Mouse (Mus musculus) CD4-positive, CD25-positive, alpha-beta regulatory T cell, adult 2 months (primary cell): Measurements from ENCODE around the gene Trim52.
"Not testable (repeated sequence)": the region's sequence is repeated elsewhere in the genome, so short reads cannot be mapped to it uniquely, and the experiment has no call there.

Experiments
- DNase-seq: peaks from one replicate; pipeline ENCODE4 v3.0.0-alpha.2; 2012; ENCODE audit warnings: low read depth, low spot score

Gene Trim52

DNA sequence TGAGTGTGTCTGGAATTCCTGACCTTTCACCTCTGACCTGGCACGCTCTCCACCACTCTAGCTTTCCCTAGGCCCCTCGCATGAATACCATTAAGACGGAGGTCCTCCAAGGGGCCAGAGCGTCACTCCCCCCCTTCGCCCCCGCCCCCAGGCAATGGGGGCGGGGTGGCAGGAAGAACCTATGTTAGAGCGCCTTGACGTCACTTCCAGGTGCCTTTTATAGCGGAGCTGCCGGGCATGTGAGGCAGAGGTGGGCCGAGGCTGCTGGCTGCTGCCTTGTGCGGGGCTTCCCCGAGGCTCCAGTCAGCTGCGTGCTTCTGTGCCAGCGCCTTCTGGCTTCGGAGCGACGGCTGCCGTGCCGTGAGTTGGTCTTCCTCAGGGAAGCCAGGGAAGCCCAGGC, at the start of gene Trim52:
Gene Trim52, plus strand, starts transcription at position 219 of the 400 bp plus-strand sequence.
- no peak for DNase-seq

DNA sequence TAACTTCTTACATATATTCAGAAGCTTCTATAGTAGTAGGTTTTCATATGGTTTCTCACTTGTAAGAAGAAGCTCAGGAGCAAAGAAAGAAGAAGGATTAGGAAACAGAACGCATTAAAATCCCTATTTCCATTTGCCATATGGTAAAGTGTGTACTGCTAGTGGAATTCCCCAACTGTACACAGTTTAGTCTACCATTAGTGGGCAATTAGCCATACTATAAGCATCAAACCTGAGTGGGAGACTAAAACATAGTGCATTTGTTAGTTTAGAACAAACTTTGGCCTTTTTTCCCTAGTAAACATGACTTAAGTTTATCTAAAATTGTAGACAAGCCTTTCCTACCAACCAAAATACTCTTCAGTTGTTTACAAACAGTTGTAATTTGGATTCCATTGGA, 33.4 kb upstream of the Trim52 start:
- no peak for DNase-seq

DNA sequence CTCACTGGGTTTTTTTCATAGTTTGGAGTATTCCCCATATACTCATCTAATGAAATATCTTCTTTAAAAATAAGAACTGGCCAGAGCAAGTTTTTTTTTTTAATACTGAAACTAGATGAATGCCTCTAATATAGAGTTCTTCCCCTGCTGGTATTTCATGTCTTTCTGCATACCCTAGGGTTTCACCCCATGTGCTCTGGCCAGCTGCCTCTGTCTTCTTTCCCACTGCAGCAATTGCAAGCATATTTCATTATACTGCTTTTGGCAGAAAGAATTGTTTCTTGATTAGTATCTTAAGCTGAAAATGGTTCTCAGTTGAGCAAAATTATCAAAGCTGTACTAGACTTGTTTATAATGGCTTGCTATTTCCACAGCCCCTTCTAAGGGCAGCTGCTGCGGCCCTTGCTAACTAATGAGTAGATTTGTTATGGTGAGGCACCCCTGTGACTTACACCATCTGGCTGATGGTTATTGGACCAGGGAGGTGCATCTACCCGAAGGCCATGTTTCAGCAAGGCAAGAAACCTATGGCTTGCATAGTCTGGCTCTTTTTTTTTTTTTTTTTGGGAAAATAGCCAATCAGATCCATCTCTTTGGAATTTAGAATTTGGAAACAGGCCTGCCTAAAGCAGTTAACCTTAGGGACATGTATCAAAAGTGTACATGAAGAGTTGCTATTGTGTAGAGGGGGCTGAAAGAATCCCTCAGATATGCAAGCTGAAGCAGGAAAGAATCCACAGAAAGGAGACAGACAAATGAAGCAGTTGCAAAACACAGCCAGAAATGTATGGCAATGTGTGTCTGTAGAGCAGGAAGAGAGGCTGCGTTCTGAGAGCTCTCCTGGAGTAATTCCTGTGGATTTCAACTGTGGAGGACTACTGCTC, 30.6 kb upstream of the Trim52 start:
- no peak for DNase-seq

GRCm38 (mm10) chr14:106088480-106089037, 17.4 kb upstream of the Trim52 start:
- no peak for DNase-seq

- DNase-seq: no peak
Observed at GRCm38 (mm10) chr14:106096816-106097215, 9.2 kb upstream of the Trim52 start.

DNA sequence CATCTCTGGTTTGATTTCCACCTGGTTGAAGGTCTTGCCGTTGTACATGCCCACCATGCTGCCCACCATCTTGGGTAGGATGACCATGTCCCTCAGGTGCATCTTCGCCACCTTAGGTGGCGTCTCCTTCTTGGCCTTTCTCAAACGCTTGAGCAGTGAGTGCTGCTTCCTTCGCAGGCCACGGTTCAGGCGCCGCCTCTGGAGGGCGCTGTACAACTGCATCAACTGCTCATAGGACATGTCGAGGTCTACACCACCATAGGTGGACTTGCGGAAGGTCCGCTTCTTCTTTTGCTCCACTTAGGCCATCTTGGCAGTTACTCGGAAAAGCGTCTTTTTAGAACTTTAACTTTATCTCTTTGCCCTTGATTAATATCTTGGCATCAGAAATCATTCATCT, 5.1 kb upstream of the Trim52 start:
- no peak for DNase-seq

DNA sequence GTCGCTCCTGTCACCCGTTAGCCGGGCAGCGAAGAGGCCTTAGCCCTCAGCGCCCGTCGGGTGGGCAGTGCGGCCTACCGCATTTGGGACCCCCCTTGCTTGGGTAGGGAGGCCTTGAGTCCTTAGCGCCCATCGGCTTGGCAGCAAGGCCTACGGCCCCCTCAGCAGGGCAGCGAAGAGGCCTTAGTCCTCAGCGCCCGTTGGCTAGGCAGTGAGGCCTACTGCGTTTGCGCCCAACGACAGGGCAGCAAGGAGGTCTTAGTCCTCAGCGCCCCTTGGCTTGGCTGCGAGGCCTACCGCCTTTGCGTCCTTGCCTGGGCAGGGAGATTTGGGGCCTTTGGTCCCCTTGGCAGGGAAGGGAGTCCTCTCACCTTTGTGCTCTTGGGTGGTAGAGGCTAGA, 427 bp downstream of the Trim52 start:
- no peak for DNase-seq

- no peak for DNase-seq
Observed at GRCm38 (mm10) chr14:106119371-106119770, 13.4 kb downstream of the Trim52 start.

- no peak for DNase-seq
Observed at GRCm38 (mm10) chr14:106136272-106136671, 30.3 kb downstream of the Trim52 start.

- no peak for DNase-seq
Observed at GRCm38 (mm10) chr14:106151188-106151587, 45.2 kb downstream of the Trim52 start.

GRCm38 (mm10) chr14:106154879-106155576, 49.0 kb downstream of the Trim52 start:
- no peak for DNase-seq

DNA sequence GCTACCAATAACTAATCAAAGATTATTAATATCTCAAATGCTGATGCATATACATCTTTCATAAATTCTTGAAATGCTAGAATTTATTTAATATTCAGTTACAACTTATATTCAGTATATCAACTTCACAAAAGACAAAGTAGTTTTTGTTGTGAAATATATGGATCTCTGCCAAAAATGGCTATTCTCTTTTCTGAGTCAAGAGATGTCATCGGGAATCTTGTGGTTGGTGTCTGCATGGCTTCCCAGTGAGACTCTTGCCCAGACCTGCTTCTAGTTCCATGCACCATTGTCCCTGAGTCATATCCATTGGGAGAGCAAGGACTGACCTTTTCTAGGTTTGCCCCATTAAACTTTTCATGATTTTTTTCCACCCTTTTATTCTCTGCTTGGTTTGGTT, 50.5 kb downstream of the Trim52 start:
- DNase-seq: no peak

GRCm38 (mm10) chr14:106162331-106162730, 56.3 kb downstream of the Trim52 start:
- DNase-seq: no peak

- DNase-seq: no peak
Observed at GRCm38 (mm10) chr14:106163196-106163595, 57.2 kb downstream of the Trim52 start.

GRCm38 (mm10) chr14:106163933-106164332, 57.9 kb downstream of the Trim52 start:
- DNase-seq: not testable (repeated sequence)

DNA sequence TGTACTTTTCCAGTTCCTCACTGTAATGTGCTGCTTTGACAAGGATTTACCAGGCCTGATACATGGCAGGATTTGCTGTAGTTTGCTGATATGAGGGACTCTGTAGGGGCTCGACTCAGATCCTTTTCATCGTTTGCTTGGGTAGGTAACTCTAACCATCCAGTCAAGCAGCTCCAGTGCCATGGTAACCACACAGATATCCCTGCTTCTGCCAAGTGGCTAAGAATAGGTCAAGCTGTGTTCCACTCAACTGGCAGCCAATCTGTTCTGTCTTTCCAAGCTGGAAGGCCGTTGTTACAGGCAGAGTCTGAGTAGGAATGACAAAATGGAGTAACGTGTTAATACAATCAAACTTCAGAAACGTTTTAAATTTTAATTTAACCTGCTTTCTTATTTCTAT, 70.9 kb downstream of the Trim52 start:
- no peak for DNase-seq

GRCm38 (mm10) chr14:106178245-106178644, 72.2 kb downstream of the Trim52 start:
- no peak for DNase-seq

GRCm38 (mm10) chr14:106179102-106179727, 73.2 kb downstream of the Trim52 start:
- no peak for DNase-seq

- DNase-seq: no peak
Observed at GRCm38 (mm10) chr14:106179728-106180125, 73.7 kb downstream of the Trim52 start.

GRCm38 (mm10) chr14:106180616-106181015, 74.6 kb downstream of the Trim52 start:
- DNase-seq: no peak

- DNase-seq: no peak
Observed at GRCm38 (mm10) chr14:106183985-106184384, 78.0 kb downstream of the Trim52 start.
